Mouse (Mus musculus) heart, adult 8-10 months (tissue): ENCODE measurements around the gene Cpm. TPM values are rescaled to one million over a fixed set of nuclear protein-coding genes. Genes with fewer than 3 reads are reported as not detected.
"Not testable (repeated sequence)": the region's sequence is repeated elsewhere in the genome, so short reads cannot be mapped to it uniquely, and the experiment has no call there.

ENCODE experiments used
- DNase-seq: peaks from one replicate; pipeline ENCODE4 v3.0.0; 2022; ENCODE audit warnings: low spot score
- total RNA-seq, 4 experiments: library from RNA; stranded (reverse); gene quantifications; 2 replicates each; pipeline ENCODE4 v1.2.4; 2022

The Cpm gene
- total RNA-seq, result 1 to 10 TPM; 2.8 to 3.8 (median 3.4) TPM

DNA sequence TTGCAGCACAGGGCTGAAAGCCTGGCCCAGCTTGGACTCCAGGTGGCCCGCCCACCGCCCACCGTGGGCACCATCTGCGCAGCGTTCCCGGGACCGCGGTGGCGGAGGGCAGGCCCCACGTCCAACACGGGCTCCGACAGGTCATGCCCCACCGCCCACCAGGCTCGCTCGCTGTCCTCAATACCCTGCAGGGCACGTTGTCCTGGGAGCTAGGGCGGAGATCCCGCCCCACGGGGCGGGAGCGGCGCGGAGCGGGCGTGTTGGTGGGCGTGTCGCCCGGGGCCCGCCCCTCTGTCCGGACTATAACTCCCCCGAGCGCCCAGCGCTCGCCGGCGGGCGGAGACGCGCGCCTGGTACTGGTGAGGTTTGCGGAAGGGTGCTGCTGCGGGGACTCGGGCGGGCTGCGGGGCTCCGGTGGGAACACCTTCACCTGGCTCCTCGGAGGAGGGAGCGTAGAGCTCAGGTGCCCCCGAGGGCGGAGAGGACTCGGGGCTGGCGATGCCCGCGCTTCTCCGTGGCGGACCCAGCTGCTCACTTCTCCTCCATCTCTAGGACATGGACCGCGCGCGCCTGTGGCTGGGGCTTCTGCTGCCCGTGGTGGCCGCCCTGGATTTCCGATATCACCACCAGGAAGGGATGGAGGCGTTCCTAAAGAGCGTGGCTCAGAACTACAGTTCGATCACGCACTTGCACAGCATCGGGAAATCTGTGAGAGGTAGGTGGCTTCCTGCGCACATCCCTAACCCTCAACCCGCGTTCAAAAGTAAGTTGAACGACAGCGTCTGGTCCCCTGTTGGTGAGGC lies at the start of gene Cpm:
Cpm (plus strand) TSS at position 332 of the 803 bp plus-strand sequence.
- peak; percentile 58 for DNase-seq

DNA sequence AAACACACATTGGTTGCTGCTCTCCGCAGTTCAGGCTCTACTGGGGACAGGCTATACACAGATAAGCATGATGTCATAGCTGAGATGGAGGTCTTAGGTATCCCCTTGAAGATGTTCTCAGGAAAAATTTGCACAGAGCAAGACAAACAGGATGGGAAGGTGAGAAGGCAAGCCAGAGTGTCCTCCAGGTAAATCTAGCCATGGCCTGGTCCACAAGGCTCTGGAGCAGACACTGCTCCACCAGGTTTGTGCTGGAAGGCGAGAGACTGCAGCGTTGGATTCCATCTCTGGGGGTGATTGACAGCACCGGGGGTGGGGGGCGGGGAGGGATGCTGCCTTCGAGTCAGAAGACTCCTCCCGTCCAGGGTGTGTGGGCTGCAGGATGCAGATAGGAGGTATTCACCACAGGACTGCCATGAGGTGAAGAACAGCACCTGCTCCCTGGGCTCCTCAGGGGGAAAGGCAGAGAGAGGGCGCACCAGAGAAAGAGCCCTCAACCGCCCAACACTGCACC lies 49.5 kb upstream of the Cpm start:
- no peak for DNase-seq

DNA sequence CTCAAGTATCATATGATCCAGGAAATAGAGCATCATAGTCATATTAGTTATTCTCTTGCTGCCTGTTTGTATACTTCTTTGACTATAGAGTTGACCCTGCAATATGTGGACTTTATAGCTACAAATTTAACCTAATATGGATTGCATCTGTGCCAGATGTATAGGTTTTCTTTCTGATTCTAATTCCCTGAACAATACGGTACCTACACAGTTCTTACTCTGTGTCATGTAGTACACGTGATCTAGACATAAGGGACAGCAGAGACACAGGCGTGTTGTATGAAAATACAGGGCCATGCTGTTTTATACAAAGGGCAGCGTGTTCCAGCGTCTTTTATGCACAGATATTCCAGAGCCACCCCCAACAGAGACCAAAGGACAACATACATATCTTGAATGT lies 48.9 kb upstream of the Cpm start:
- no peak for DNase-seq

DNA sequence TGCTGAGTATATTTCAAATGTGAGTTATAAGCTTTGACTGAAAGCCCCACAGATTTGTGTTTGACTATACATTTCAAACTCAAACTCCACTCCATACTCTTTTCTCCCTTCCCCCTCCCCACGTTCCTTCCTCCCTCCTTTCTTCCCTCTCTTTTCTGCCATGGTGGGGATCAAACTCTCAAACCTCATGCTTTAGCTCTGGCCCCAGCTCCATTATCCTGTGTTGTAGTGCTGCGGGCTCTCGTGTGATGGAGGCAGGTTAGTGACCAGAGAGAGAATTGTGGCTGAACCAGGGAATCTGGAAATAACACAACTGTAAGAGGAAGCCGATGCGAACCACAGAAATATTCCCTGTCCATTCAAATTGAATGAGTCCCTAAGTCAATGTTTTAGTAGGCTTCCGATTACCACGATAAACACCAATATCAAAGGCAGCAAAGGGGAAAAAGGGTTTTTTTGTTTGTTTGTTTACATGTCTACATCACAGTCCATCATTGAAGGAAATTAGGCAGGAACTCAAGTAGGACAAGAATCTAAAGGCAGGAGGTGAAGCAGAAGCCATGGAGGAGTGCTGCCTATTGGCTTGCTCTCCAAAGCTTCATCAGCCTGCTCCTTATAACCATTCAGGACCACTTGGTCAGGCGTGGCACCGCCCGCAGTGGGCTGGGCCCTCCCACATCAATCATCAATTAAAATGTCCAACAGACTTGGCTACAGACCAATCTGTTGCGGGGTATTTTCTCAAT lies 48.1 kb upstream of the Cpm start:
- DNase-seq, result no peak

DNA sequence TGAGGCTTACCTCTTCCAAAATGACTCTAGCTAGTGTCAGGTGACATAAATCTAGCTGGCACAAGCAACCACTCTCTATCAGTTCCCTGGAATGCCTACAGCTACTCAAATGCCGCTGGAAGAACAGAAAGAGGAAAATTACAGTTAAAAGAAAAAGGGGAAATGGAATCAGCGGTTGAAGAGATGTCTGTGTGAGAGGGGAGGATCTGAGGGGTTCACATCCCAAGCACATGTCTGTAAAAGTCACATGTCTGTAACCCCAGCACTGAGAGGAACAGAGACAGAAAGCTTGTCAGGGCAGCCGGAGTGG lies 47.6 kb upstream of the Cpm start:
- no peak for DNase-seq

DNA sequence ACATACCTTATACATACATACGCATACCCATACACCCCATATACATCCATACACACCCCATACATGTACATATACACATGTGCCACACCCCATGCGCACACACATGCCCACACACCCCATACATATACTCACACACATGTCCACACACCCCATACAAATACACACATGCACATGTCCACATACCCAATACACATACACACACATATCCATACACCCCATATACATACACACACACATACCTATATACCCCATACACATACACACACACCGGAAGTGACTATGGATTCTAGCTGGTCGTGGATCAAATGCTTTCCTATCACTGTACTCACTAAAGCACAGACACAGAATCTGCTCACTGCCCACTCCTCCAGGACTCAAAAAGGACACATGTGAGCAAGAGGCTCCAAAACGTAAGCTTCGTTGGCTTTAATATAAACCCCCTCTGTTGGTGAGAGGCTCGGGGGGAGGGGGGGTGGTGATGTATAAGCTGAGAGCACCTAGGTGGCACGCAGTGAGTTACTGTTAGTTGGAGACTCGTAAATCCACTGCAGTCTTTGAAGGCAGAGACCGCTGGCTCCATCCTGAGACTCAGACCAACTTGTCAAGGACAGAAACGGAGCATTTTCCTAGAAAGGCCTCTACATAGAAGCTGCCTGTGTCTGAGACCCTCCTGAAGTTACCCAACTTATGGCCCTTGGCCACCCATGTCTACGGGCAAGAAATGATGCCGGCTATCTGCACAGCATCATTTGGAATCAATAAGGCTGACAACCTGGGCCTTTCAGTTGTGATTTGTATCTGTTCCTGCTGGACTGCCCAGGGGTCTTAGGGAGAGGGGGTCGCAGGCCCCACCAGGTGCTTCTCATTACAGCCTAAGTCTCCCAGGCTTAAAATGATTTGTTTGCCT lies 45.9 kb upstream of the Cpm start:
- no peak for DNase-seq

DNA sequence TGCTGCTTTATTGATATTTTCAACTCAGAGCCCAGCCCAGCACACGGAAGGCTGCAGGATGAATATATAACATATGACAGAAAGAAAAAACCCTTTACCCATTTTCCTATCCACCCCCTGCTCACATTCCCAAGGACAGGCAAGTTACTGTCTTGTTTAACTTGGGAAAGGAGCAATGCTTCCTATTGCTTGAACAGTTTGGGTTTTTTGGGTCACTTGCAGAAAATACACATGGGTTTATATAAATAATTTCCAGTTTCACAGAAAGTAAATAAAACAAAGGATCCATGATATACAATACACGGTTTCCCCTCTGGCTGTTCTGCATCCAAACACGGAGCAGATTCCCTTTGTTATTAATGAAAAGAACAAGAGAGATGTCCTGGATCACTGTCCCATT lies 45.2 kb upstream of the Cpm start:
- DNase-seq, result no peak

DNA sequence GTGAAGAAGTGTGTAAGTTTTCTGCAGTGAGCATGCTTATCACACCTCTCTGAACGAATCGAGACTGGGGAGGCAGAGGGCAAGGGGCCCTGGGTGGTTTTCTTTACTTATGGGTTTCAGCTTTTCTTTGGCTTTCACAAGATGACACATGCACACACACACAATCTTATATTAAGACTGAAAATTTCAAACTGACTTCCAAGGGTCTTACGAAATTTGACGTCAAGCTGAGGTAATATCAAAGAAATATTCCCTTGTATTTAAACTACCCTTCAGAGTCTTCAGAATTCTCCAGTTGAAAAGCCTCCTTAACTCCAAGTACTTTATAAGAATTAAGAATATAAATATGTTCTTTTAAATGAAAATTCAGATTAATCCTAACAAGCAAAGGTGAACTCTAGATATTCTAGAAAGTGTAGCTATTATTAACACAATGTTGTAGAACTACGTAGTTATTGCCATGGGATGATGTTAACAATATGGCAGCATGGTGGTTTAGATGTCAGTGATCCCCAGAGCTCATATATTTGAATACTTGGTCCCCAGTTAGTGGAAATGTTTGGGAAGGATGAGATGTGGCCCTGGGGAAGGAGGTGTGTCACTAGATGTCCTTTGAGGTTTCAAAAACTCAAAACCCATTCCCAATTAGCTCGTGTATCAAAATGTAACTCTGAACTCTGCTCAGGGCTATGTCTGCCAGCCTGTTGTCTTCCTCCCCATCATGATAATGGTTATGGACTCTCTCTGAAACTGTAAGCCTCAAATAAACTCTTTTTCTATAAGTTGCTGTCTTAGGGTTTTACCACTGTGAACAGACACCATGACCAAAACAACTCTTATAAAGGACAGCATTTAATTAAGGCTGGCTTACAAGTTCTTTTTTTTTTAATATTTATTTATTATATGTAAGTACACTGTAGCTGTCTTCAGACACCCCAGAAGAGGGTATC lies 44.5 kb upstream of the Cpm start:
- no peak for DNase-seq

DNA sequence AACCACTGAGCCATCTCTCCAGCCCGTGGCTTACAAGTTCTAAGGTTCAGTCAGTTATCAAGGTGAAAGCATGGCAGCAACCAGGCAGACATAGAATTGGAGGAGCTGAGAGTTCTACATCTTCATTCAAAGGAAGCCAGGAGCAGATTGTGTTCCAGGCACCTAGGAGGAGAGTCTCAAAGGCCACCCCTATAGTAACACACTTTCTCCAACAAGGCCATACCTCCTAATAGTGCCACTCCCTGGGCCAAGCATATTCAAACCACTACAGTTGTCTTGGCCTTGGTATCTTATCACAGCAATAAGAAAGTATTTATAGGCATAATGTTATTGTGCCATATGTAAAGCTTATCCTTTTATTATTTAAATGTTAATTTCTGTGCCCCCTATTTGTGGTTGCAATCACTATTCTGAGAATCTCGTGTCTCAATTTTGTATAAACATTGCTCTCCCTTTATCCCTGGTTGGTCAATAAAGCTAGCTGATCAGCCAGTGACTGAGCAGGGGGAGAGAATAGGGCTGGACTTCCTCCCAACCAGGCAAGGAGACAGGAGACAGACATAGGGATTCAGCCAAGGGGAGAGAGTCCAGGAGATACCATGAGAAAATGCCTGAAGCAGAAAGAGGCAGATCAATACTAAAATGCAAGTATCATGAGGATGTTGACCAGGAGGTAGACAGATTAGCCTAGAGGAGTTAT lies 43.5 kb upstream of the Cpm start:
- DNase-seq, result no peak

DNA sequence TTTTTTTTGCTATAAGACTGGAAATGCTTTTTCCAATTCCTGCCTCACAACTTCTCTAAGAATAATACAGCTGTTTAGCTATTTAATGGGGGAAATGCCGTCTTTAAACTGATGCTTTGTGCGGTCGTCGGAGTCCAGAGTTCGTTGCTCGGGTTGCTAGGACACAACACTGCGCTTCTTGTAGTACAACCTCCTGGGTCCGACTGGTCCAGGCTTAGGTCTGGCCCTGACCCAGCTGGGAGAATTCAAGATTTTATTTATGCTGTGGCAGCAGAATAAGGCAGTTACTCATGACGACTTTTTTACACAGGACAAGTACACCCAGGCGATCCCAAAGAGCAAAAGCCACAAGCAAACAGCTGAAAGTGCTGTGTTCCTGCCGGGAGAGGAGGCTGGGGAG lies 42.4 kb upstream of the Cpm start:
- DNase-seq, result no peak

DNA sequence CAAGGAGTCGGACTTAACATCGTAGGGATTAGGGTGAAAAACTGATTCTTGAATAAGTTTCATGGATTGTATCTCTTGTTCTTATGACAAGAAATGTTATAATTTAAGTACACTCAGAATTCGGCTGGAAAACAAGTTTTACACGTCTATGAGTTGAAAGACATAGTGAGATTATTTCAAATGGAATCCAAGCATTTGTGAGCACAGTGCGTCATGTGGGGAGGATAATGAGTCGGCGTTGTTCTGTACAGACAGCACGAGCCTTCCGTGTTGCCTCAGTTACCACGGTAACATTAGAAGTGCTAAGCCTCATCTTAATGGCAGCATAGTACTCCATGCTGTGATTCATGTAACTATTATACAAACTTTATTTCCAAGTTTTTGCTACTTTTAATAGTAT lies 42.0 kb upstream of the Cpm start:
- no peak for DNase-seq

DNA sequence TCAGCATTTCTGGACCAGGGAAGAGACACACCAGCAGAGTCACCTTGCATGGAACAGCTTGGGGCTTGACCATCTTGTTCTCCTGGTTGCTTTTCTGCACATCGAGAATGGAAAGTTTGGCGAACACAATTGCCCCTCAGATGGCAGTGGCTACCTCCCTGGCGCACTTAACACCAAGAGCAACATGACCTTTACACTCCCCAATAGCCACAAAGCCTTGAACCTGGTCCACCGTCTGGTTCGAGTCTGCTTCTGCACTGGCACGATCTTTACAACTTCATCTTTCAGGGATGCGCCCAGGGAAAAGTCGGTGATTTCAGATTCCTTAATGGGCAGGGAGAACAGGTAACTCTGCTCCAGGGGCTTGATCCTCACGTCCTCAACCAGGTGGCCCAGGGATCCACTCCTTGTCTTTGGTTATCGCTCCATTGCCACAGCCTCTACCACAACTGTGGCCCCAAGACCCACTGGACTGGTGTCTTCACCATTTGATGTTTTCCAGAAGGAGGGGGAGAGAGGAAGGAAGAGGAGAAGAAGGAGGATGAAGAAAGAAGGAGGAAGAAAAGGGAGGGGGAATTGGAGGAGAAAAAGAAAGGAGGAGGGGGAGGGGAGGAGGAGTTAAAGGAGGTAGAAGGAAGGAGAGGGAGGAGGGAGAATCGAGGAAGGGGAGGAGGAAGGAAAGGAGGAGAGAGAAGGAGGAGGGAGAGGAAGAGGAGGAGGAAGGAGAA lies 40.7 kb upstream of the Cpm start:
- not testable (repeated sequence) for DNase-seq

DNA sequence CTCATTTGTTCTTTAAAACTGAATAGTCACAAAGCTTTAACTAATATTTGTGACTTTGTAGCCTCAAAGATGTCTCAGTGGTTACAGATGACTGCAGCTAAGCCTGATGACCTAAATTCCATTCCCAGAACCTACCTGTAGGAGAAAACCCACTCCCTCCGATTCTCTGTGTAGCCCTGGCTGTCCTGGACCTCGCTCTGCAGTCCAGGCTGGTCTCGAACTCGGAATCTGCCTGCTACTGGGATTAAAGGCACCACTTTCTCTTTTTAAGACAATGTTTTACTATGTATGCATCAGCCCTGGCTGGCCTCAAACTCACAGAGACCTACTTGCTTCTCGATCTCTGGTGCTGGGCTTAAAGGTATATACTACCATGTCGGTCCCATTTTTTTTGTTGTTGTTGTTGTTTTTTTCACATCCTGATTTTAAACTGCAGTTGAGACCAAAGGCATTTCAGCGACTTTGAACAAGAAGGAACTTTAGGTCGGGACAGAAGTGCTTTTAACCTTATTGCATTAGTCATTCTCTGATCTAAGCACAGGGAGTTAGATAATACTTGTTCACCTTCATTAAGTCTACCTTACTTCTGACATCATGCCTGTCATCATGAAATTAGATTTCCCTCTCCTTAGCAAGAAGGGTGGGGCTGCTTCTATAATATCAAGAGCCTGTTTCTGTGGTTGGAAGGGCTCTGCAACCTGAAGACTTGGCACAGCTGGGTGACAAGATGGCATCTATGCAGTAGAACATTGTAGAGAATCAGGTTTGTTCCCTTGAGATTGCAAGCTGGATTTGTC lies 40.0 kb upstream of the Cpm start:
- no peak for DNase-seq

DNA sequence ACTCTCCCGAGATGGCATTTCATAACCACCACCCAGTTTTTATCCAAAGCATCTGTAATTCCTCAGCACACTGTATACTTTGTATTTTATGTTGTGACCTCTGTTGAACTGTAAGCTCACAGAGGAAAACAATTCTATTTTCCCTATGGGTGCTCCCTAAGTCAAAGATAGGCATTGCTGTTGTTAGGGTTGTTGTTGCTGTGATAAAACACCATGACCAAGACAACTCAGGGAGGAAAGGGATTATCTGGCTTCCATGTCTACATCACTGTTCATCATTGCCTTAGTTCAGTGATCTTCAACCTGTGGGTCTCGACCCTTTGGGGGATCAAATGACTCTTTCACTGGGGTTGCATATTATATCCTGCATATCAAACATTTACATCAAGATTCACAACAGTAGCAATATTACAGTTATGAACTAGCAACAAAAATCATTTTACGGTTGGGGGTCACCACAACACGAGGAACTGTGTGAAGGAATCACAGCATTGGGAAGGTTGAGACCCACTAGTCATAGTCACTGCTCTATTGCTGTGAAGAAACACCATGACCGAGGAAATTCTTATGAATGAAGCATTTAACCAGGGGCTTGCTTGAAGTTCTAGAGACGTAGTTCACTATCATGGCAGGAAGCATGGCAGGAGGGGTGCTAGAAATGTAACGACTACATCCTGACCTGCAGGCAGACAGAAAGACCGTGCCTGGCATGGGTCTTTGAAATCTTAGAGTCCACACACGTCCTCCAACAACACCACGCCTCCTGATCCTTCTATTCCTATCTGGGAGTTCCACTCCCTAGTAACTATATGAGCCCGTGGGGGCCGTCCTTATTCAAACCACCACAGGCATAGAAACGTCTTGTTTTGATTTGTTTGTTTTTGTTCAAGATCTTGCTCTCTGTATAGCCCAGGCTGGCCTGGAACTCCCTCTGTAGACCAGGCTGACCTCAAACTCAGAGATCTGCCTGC lies 38.7 kb upstream of the Cpm start:
- DNase-seq, result no peak

DNA sequence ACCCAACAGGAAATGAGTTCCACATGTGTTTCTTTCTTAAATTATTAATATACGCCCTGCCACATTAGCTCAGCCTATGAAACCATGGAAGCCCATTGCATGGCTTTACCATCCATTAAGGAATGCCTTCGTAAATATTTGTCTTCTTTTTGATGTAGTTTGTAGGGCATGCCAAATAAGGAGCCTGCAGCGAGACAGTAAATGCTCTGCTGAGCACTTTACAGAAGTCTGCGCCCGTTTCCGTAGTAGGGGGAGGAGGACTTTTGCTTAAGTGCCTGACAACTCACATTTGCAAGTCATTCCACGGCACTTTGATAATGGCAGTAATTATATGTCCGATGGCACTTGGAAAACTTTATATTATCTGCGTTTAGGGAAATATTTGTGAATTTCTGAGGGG lies 37.5 kb upstream of the Cpm start:
- DNase-seq, result no peak

DNA sequence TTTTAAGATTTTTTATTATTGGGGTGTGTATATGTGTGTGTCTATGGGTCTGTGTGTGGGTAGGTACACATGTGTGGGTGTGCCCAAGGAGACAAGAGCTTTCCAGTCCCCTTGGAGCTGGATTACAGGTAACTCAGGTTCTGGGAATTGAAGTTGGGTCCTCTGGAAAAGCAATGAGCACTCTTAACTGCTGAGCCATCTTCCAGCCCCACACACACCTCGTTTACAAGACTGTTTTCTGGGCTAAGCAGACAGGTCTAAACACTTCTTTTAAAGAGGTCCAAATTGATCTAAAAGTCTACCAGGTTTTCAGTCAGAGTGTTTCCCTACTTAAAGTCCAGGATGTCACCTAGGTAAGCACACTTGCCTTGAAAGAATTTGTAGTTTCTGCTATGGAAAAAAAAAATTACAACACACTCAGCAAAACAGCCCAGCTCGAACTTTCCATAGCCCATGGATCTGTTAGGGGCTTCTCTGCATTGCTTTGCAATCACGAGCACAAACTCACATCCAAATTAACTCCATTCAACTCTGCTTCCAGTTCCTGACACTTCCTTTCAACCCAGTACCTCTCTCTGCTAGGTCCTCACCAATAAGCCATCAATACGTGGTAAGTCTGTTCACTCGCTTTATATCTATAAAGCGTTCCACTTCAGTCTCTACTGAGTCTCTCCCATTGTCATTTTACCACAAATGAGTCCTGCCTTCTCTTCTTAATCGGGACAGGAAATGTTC lies 36.8 kb upstream of the Cpm start:
- no peak for DNase-seq

DNA sequence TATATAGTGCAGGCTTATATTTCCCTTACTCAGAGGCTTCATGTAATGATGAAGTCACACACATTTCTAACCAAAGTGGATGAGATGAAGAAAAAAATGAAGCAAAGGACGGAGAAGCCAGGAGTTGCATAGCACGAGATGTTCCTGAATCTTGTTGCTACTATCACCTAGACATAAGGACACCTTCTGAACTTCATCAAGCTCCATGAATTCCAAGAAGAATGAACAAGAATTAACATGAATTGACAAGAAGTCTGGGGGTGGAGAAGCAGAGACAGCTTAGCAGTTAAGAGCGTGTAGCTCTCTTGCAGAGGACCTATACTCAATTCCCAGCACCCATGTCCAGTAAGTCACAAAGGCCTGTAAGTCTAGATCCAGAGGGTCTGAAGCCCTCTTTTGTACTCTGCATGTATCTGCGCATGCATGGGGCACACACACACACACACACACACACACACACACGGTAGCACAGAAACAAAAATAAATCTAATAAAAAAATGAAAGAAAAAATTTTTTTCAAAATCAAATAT lies 36.2 kb upstream of the Cpm start:
- no peak for DNase-seq
